Mouse (Mus musculus) E14TG2a.4 (cell line): ENCODE measurements around the gene Rmnd5b.
"Not testable (repeated sequence)": the region's sequence is repeated elsewhere in the genome, so short reads cannot be mapped to it uniquely, and the experiment has no call there.

Experiments used
- H3K27me3 ChIP-seq: 2 replicates; pipeline ENCODE4 v1.6.1; 2014; ENCODE audit warnings: low read length, control low read depth; ENCODE audit not compliant: insufficient read depth
- H3K36me3 ChIP-seq: 2 replicates; pipeline ENCODE4 v1.6.1; 2014; ENCODE audit warnings: low read length, control low read depth; ENCODE audit not compliant: insufficient read depth
- H3K4me1 ChIP-seq: replicated peaks from 2 replicates; pipeline ENCODE4 v1.6.1; 2014; ENCODE audit warnings: low read depth, low read length, control low read depth
- H3K4me3 ChIP-seq: replicated peaks from 2 replicates; pipeline ENCODE4 v1.5.1; 2014; ENCODE audit warnings: mild to moderate bottlenecking, low read length
- H3K9me3 ChIP-seq: 2 replicates; pipeline ENCODE4 v1.6.1; 2014; ENCODE audit warnings: low read length, control low read depth
- CTCF ChIP-seq: conservative IDR thresholded peaks from 2 replicates; pipeline ENCODE4 v1.5.1; 2014; ENCODE audit warnings: low read length
- NANOG ChIP-seq: IDR thresholded peaks from 2 replicates; pipeline ENCODE4 v1.6.1; 2014; ENCODE audit warnings: borderline replicate concordance, low read length, mixed read lengths
- POU5F1 ChIP-seq: IDR thresholded peaks from 2 replicates; pipeline ENCODE4 v1.6.1; 2014; ENCODE audit warnings: low read length, borderline replicate concordance

The Rmnd5b gene

GRCm38 (mm10) chr11:51670846-51671245 is 35.1 kb upstream of the Rmnd5b start:
- Histone ChIP-seq H3K36me3 (no peaks in the 10 kb centered on the region), H3K4me3 (no peak overlapping the region), H3K27me3 (no peaks in the 10 kb centered on the region), H3K9me3 (peaks cover 24% of the 10 kb centered on the region), H3K4me1 (peaks cover 13% of the 10 kb centered on the region)
- TF ChIP-seq NANOG (no peak), CTCF (no peak), POU5F1 (no peak)

- H3K4me3 ChIP-seq, H3K27me3 ChIP-seq, H3K36me3 ChIP-seq: not testable (repeated sequence)
- H3K9me3 ChIP-seq: peaks cover 24% of the 10 kb centered on the region
- H3K4me1 ChIP-seq: peaks cover 26% of the 10 kb centered on the region
Measured at GRCm38 (mm10) chr11:51664747-51665146, 29.1 kb upstream of the Rmnd5b start.

GRCm38 (mm10) chr11:51662632-51663031 is 26.9 kb upstream of the Rmnd5b start:
- peaks cover 21% of the 10 kb centered on the region for H3K9me3 ChIP-seq
- no peak for TF ChIP-seq NANOG
- no peak for TF ChIP-seq CTCF
- no peak for TF ChIP-seq POU5F1
- H3K27me3 ChIP-seq: no peaks in the 10 kb centered on the region
- no peak overlapping the region for H3K4me3 ChIP-seq
- peaks cover 5% of the 10 kb centered on the region for H3K36me3 ChIP-seq
- H3K4me1 ChIP-seq: peaks cover 46% of the 10 kb centered on the region

GRCm38 (mm10) chr11:51661867-51662365 is 26.2 kb upstream of the Rmnd5b start:
- H3K4me3 ChIP-seq: no peak overlapping the region
- TF ChIP-seq CTCF (no peak), NANOG (no peak), POU5F1 (no peak)
- peaks cover 54% of the 10 kb centered on the region for H3K4me1 ChIP-seq
- H3K36me3 ChIP-seq: peaks cover 12% of the 10 kb centered on the region
- H3K27me3 ChIP-seq: no peaks in the 10 kb centered on the region
- H3K9me3 ChIP-seq: peaks cover 21% of the 10 kb centered on the region

- TF ChIP-seq CTCF: no peak
- TF ChIP-seq NANOG: no peak
- TF ChIP-seq POU5F1: no peak
- Histone ChIP-seq H3K4me3 (peak overlapping the region; percentile 37), H3K36me3 (peaks cover 44% of the 10 kb centered on the region), H3K27me3 (no peaks in the 10 kb centered on the region), H3K9me3 (peaks cover 10% of the 10 kb centered on the region), H3K4me1 (peaks cover 84% of the 10 kb centered on the region)
Measured at GRCm38 (mm10) chr11:51658705-51659104, 23.0 kb upstream of the Rmnd5b start.

DNA sequence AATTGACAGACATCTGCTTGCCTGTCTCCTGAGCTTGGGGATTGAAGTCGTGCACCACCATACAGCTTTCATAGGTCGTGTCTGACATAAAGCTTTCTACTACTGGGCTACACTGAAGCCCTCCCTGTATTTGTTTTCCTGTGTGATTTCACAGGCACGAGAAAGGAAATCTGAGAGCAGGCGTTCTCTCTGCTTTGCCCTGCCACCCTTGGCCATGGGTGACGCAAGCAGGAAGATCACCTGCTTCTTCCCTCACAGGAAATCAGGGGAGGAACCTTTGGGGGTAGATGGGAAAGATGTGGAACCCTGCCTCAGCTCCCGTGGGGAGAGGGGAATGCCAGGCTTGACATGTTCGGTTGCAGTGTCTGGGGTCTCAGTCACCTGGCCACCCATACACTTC is 22.6 kb upstream of the Rmnd5b start:
- Histone ChIP-seq H3K36me3 (peaks cover 48% of the 10 kb centered on the region), H3K4me3 (peak overlapping the region; percentile 37), H3K9me3 (peaks cover 7% of the 10 kb centered on the region), H3K27me3 (no peaks in the 10 kb centered on the region), H3K4me1 (peaks cover 88% of the 10 kb centered on the region)
- TF ChIP-seq CTCF: no peak
- TF ChIP-seq POU5F1: no peak
- TF ChIP-seq NANOG: no peak

DNA sequence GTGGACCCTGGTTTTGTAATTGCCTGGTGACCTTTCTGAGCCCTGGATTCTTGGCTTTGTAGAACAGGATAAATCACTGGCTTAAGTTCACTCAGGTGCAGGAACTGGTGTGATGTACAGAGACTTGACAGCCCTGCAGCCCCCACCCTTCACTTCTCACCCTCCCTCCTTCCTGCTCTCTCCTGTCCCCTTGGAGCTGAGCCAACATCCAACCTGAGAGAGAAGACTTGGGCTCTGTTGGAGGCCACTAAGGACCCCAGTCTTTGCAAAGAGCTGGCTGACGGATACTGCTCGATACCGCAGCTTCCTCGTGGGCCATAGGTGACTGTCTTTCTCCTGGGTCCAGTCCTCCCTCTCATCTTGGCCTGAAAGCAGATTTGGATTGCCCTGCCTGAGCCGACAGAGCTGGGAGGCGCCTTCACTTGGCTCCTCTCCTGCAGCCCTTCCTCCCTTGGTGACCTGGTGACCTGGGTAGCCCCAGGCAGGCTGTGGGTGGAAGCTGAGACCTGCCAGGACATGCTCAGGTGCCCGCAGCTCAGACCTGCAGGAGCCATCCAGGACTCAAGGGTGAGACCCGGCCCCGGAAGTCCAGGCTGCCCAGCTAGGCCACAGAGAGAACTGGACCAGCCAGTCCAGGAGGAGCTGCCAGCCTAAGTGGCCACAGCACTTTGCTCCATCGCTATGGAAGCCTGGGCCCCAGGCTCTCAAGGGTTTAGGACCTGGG is 21.3 kb upstream of the Rmnd5b start:
- Histone ChIP-seq H3K4me1 (peaks cover 94% of the 10 kb centered on the region), H3K4me3 (0 out of 2 replicates have a peak overlapping the region, but pooled peaks have one; percentile 20), H3K36me3 (peaks cover 61% of the 10 kb centered on the region), H3K9me3 (no peaks in the 10 kb centered on the region), H3K27me3 (no peaks in the 10 kb centered on the region)
- TF ChIP-seq POU5F1: no peak
- no peak for TF ChIP-seq CTCF
- no peak for TF ChIP-seq NANOG

DNA sequence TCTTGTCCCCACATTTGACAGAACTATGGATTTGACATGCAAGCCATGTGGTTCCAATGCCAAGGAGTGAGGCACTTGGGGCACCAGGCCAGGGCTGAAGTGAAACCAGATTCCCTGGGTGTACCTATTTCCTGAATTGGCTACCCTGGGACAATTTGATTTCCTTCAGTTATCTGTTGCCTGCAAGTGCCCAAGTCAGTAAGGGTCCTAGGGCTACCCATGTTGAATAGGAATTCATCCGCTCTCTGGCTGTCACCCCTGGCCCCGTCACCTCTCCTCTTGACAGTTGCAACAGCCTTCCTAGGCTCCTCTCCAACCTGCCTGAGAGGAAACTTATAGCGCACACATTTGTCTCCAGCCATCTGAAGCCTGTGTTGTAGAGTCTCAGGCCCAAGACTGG is 19.2 kb upstream of the Rmnd5b start:
- Histone ChIP-seq H3K27me3 (no peaks in the 10 kb centered on the region), H3K36me3 (peaks cover 65% of the 10 kb centered on the region), H3K9me3 (no peaks in the 10 kb centered on the region), H3K4me1 (peaks cover 81% of the 10 kb centered on the region), H3K4me3 (no peak overlapping the region)
- TF ChIP-seq NANOG (no peak), POU5F1 (no peak), CTCF (no peak)

- Histone ChIP-seq H3K4me1 (peaks cover 83% of the 10 kb centered on the region), H3K27me3 (no peaks in the 10 kb centered on the region), H3K9me3 (no peaks in the 10 kb centered on the region), H3K36me3 (peaks cover 69% of the 10 kb centered on the region), H3K4me3 (0 out of 2 replicates have a peak overlapping the region, but pooled peaks have one; percentile 72)
- TF ChIP-seq CTCF: no peak
Measured at GRCm38 (mm10) chr11:51653736-51654135, 18.0 kb upstream of the Rmnd5b start.
